Mouse (Mus musculus) ZHBTc4 (cell line): ENCODE measurements at regions not wholly inside any gene's neighbourhood (a gene's known extent, or its start where the extent isn't known, plus 50 kb on each side); places are given as distances from the start of the nearest gene placed in this dataset.

Experiments used
- DNase-seq: peaks from one replicate; pipeline ENCODE4 v3.0.0-alpha.2; 2011; ENCODE audit warnings: low read depth, low spot score

- DNase-seq: no peak
These were observed 207.2 kb downstream of the Tbx15 start for GRCm38 (mm10) chr3:99447361-99447760.

- DNase-seq: no peak
These were observed 207.6 kb downstream of the Tbx15 start for GRCm38 (mm10) chr3:99447813-99448212.

- DNase-seq: no peak
These were observed 219.1 kb downstream of the Tbx15 start for GRCm38 (mm10) chr3:99459036-99459863.

- no peak for DNase-seq
These were observed 259.8 kb downstream of the Tbx15 start for GRCm38 (mm10) chr3:99499980-99500379.

GRCm38 (mm10) chr3:99504772-99505171 is 264.6 kb downstream of the Tbx15 start:
- DNase-seq: no peak

GRCm38 (mm10) chr3:99512250-99512649 is 272.1 kb downstream of the Tbx15 start:
- no peak for DNase-seq

- DNase-seq: no peak
These were observed 272.8 kb downstream of the Tbx15 start for GRCm38 (mm10) chr3:99512933-99513332.

GRCm38 (mm10) chr3:99515751-99516150 is 275.6 kb downstream of the Tbx15 start:
- DNase-seq: no peak

GRCm38 (mm10) chr3:99560917-99561316 is 320.7 kb downstream of the Tbx15 start:
- no peak for DNase-seq

- DNase-seq: no peak
These were observed 311.8 kb upstream of the Spag17 start for GRCm38 (mm10) chr3:99573335-99573976.

GRCm38 (mm10) chr3:99573977-99574373 is 311.2 kb upstream of the Spag17 start:
- DNase-seq: no peak

- DNase-seq: no peak
These were observed 282.5 kb upstream of the Spag17 start for GRCm38 (mm10) chr3:99602679-99603078.

- DNase-seq: no peak
These were observed 252.9 kb upstream of the Spag17 start for GRCm38 (mm10) chr3:99632309-99632708.

- DNase-seq: no peak
These were observed 243.7 kb upstream of the Spag17 start for GRCm38 (mm10) chr3:99641343-99642106.

- DNase-seq: no peak
These were observed 240.3 kb upstream of the Spag17 start for GRCm38 (mm10) chr3:99644910-99645309.

- DNase-seq: no peak
These were observed 239.9 kb upstream of the Spag17 start for GRCm38 (mm10) chr3:99645318-99645717.

- DNase-seq: no peak
These were observed 227.6 kb upstream of the Spag17 start for GRCm38 (mm10) chr3:99657617-99658016.

- DNase-seq: no peak
These were observed 221.4 kb upstream of the Spag17 start for GRCm38 (mm10) chr3:99663783-99664182.

GRCm38 (mm10) chr3:99665363-99665762 is 219.8 kb upstream of the Spag17 start:
- DNase-seq: no peak

GRCm38 (mm10) chr3:99665902-99666768 is 219.1 kb upstream of the Spag17 start:
- no peak for DNase-seq

GRCm38 (mm10) chr3:99674145-99674544 is 211.1 kb upstream of the Spag17 start:
- no peak for DNase-seq
